ENCODE assay signal across 11 mouse cellular contexts in the genomic region with DNA sequence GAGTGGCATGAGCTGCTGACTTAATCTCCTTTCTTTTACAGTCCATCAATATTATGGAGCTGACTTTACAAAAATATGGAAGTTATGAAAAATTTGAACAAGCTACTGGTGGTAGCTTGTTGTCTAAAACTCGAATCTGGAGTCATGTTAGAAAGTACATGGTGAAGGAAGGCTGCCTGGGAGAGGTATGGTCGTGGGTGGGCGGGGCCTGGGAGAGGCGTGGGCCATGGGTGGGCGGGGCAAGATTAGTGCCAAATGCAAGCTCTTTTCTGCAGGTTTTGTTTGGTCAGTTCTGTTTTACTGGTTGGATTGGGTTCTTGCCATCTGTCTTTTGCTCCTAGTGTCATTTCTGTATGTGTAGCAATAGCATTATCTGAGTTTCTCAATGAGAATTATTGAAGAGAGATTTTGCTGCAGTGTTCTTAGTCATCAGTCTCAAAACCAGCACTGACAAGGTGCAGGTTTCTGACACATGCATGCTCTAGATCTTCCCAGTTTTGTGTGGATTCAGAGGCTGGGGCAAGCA. TPM values are rescaled to one million over a fixed set of nuclear protein-coding genes. Genes with fewer than 3 reads are reported as not detected.
DNase-seq lines count a peak whose midpoint lies in the region; ATAC-seq and TF ChIP-seq lines count a peak whose summit lies in the region.
"Had no signal": no experiment of that assay in that cellular context is flagged by ENCODE, and none has a peak within 500 bp of the region (broad histone marks: within the 10 kb centered on the region; RNA-seq: fewer than 3 reads in every experiment).

No protein-coding gene starts in this region.

- WGBS in heart, postnatal 0 days, result 31% methylated on average over 5 of the region's 5 CpGs
- 42% methylated on average over 5 of the region's 5 CpGs for WGBS in heart, adult 2 months

- no peak overlapping the region for H3K9ac ChIP-seq in heart, postnatal 0 days (replicated peaks; ENCODE audit: low read depth, low read length)
- no peak overlapping the region for H3K9ac ChIP-seq in heart, adult 2 months (ENCODE audit: low read depth, low read length)
- peak overlapping the region; percentile 42 for H3K9ac ChIP-seq in MEL (ENCODE audit: control insufficient read depth, low read depth, low read length, poor library complexity, severe bottlenecking)
- H3K9ac ChIP-seq: hindbrain, embryonic 12.5 days had no signal

- no peak for TF ChIP-seq EP300 in heart, postnatal 0 days (IDR thresholded peaks at IDR 0.05; ENCODE audit: low read depth)
- TF ChIP-seq EP300 in heart, adult 2 months (IDR thresholded peaks at IDR 0.05; ENCODE audit: insufficient read depth, low read depth, low read length), result no peak
- 0 out of 4 replicates have a peak, but pooled peaks of 1 of the 2 experiments have one; percentile 28 for TF ChIP-seq EP300 in MEL (IDR thresholded peaks at IDR 0.05; ENCODE audit: low read depth in 1 of 2, low read length in 2 of 2)

- intact Hi-C loops in heart, adult 2 months (cut with DNase I), result no loop called here

- H3K9me3 ChIP-seq in heart, postnatal 0 days (replicated peaks; ENCODE audit: control insufficient read depth, low read length), result no peaks in the 10 kb centered on the region
- H3K9me3 ChIP-seq in MEL (replicated peaks; ENCODE audit: insufficient read depth, low read length), result no peaks in the 10 kb centered on the region
- H3K9me3 ChIP-seq: hindbrain, embryonic 12.5 days had no signal

- no peak for TF ChIP-seq POLR2A in heart, adult 2 months (IDR thresholded peaks at IDR 0.05; ENCODE audit: insufficient read depth, low read depth, low read length)
- TF ChIP-seq POLR2A in MEL (IDR thresholded peaks at IDR 0.05; ENCODE audit: control insufficient read depth in 1 of 2, insufficient read depth in 1 of 2, low read depth in 1 of 2, low read length in 2 of 2, poor library complexity in 1 of 2), result no peak

- no peak for TF ChIP-seq CTCF in heart, postnatal 0 days (IDR thresholded peaks at IDR 0.05; ENCODE audit: low read depth)
- no peak for TF ChIP-seq CTCF in heart, adult 2 months (IDR thresholded peaks at IDR 0.05)
- TF ChIP-seq CTCF in MEL (IDR thresholded peaks at IDR 0.05 in 2 of 3, conservative IDR thresholded peaks at IDR 0.05 in 1 of 3; ENCODE audit: control insufficient read depth in 1 of 3, insufficient read depth in 1 of 3, low read depth in 2 of 3, low read length in 3 of 3, poor library complexity in 1 of 3, severe bottlenecking in 1 of 3), result no peak

- no peak overlapping the region for H3K4me3 ChIP-seq in heart, postnatal 0 days (ENCODE audit: low read depth, low read length)
- no peak overlapping the region for H3K4me3 ChIP-seq in heart, adult 2 months
- peak overlapping the region; percentile 38 to 45 for H3K4me3 ChIP-seq in MEL (ENCODE audit: control insufficient read depth in 1 of 2, insufficient read depth in 1 of 2, low read depth in 2 of 2, low read length in 2 of 2)
- H3K4me3 ChIP-seq: hindbrain, embryonic 12.5 days had no signal

- H3K4me2 ChIP-seq in heart, postnatal 0 days (ENCODE audit: low read depth, low read length), result peak overlapping the region; percentile 28
- H3K4me2 ChIP-seq: hindbrain, embryonic 12.5 days had no signal

- peaks cover 7% of the 10 kb centered on the region; the same call in 1 of the 2 replicates for H3K4me1 ChIP-seq in heart, postnatal 0 days (ENCODE audit: control insufficient read depth, insufficient read depth)
- peaks cover 2% of the 10 kb centered on the region; the same call in 1 of the 2 replicates for H3K4me1 ChIP-seq in heart, adult 2 months (ENCODE audit: control insufficient read depth, insufficient read depth, low read length)
- H3K4me1 ChIP-seq in MEL (ENCODE audit: control insufficient read depth in 1 of 2, insufficient read depth in 2 of 2, low read length in 2 of 2), result peaks cover 23 to 27% of the 10 kb centered on the region in 2 experiments
- H3K4me1 ChIP-seq: hindbrain, embryonic 12.5 days had no signal

- no peak overlapping the region for H3K27ac ChIP-seq in heart, postnatal 0 days (ENCODE audit: low read depth)
- H3K27ac ChIP-seq in heart, adult 2 months, result no peak overlapping the region
- H3K27ac ChIP-seq in MEL (ENCODE audit: control insufficient read depth, low read depth, low read length), result peak overlapping the region; percentile 80
- H3K27ac ChIP-seq: hindbrain, embryonic 12.5 days had no signal

- H3K36me3 ChIP-seq in heart, postnatal 0 days (replicated peaks; ENCODE audit: control insufficient read depth, insufficient read depth, low read length), result no peaks in the 10 kb centered on the region
- no peaks in the 10 kb centered on the region for H3K36me3 ChIP-seq in heart, adult 2 months (ENCODE audit: control insufficient read depth, insufficient read depth, low read length)
- peaks cover 0 to 27% of the 10 kb centered on the region in 2 experiments; a peak in 2 of 4 replicates for H3K36me3 ChIP-seq in MEL (ENCODE audit: control insufficient read depth in 1 of 2, insufficient read depth in 2 of 2, low read length in 2 of 2)
- H3K36me3 ChIP-seq: hindbrain, embryonic 12.5 days had no signal

- TF ChIP-seq RAD21 in MEL (IDR thresholded peaks at IDR 0.05; ENCODE audit: low read depth, low read length), result no peak

- no peak for ATAC-seq in heart, postnatal 0 days (ENCODE audit: insufficient read depth, low read depth)
- ATAC-seq in granulocyte monocyte progenitor cell, adult 5-6 weeks (replicated peaks; ENCODE audit: poor library complexity, severe bottlenecking), result peak; percentile 57
- ATAC-seq in megakaryocyte progenitor cell, adult 5-6 weeks (replicated peaks; ENCODE audit: poor library complexity), result peak; percentile 63

- no peak for DNase-seq in heart, postnatal 0 days (ENCODE audit: low spot score)
- DNase-seq in heart, adult 2 months, result no peak
- DNase-seq in MEL (ENCODE audit: low read depth, low spot score), result peak; percentile 92
- DNase-seq in frontal cortex, adult 2 months (ENCODE audit: extremely low spot score in 1 of 2, low spot score in 1 of 2), result no peak
- DNase-seq in urinary bladder, postnatal 36 days (ENCODE audit: low spot score in 2 of 2), result no peak
- DNase-seq in right cerebral cortex, postnatal 25 days, result no peak

- H3K27me3 ChIP-seq in heart, postnatal 0 days (ENCODE audit: control insufficient read depth, insufficient read depth, low read length), result no peaks in the 10 kb centered on the region
- H3K27me3 ChIP-seq in heart, adult 2 months (ENCODE audit: control insufficient read depth, insufficient read depth, low read length), result no peaks in the 10 kb centered on the region
- no peaks in the 10 kb centered on the region for H3K27me3 ChIP-seq in MEL (ENCODE audit: control insufficient read depth in 1 of 2, insufficient read depth in 2 of 2, low read length in 2 of 2)
- H3K27me3 ChIP-seq: hindbrain, embryonic 12.5 days had no signal

- H3K79me2 ChIP-seq in heart, adult 2 months (replicated peaks; ENCODE audit: control insufficient read depth, insufficient read depth, low read length), result no peaks in the 10 kb centered on the region
- H3K79me2 ChIP-seq in MEL (ENCODE audit: control insufficient read depth, insufficient read depth, low read length, poor library complexity), result no peaks in the 10 kb centered on the region

RNA-seq across cellular contexts. Expression of a gene that starts 19.1 kb away (rescaled TPM):
- 0.69 and 1.6 TPM in 2 replicates for total RNA-seq in heart, postnatal 0 days (2014; rRNA removed; ENCODE audit: low replicate concordance)
- 0.62 and 0.85 TPM in 2 replicates for polyA plus RNA-seq in heart, postnatal 0 days (2015; fragmentation: Nextera tagmentation; extraction: Ambion mirVana)
- total RNA-seq in heart, adult 2 months (2021), result under 1 TPM; 0.29 to 0.50 TPM
- polyA plus RNA-seq in heart, adult 2 months (2012; rRNA removed), result 0.27 and 0.53 TPM in 2 replicates
- total RNA-seq in MEL (2012; rRNA removed), result 4.1 and 4.5 TPM in 2 replicates
- 1 to 10 TPM in 1 of 2 experiments, not detected in 1; 6.9 TPM for polyA plus RNA-seq in MEL (2012; ENCODE audit: insufficient read depth in 1 of 2, insufficient read length in 2 of 2, low read depth in 1 of 2, low replicate concordance in 2 of 2, missing spikeins in 1 of 2)
- 2.1 TPM in 1 of 2 replicates, not detected in the other for total RNA-seq in granulocyte monocyte progenitor cell, adult 5-6 weeks (2014; fragmentation: Nextera tagmentation)
- 2.0 and 2.1 TPM in 2 replicates for total RNA-seq in granulocyte monocyte progenitor cell, adult 5-6 weeks (2017)
- 2.1 and 2.5 TPM in 2 replicates for total RNA-seq in megakaryocyte progenitor cell, adult 5-6 weeks (2015)
- 2.2 and 5.4 TPM in 2 replicates for total RNA-seq in megakaryocyte progenitor cell, adult 5-6 weeks (2017)
- 8.8 TPM in 2 replicates for polyA plus RNA-seq in frontal cortex, adult 2 months (2012; rRNA removed)

RNA-seq across cellular contexts. Expression of a gene that starts 23.7 kb away (rescaled TPM):
- total RNA-seq in heart, postnatal 0 days (2014; rRNA removed; ENCODE audit: low replicate concordance), result not detected in 2 replicates
- not detected in 2 replicates for polyA plus RNA-seq in heart, postnatal 0 days (2015; fragmentation: Nextera tagmentation; extraction: Ambion mirVana)
- not detected for total RNA-seq in heart, adult 2 months (2021)
- polyA plus RNA-seq in heart, adult 2 months (2012; rRNA removed), result not detected in 2 replicates
- not detected in 2 replicates for total RNA-seq in MEL (2012; rRNA removed)
- not detected for polyA plus RNA-seq in MEL (2012; ENCODE audit: insufficient read depth in 1 of 2, insufficient read length in 2 of 2, low read depth in 1 of 2, low replicate concordance in 2 of 2, missing spikeins in 1 of 2)
- not detected in 2 replicates for total RNA-seq in granulocyte monocyte progenitor cell, adult 5-6 weeks (2014; fragmentation: Nextera tagmentation)
- not detected in 2 replicates for total RNA-seq in granulocyte monocyte progenitor cell, adult 5-6 weeks (2017)
- not detected in 2 replicates for total RNA-seq in megakaryocyte progenitor cell, adult 5-6 weeks (2015)
- not detected in 2 replicates for total RNA-seq in megakaryocyte progenitor cell, adult 5-6 weeks (2017)
- polyA plus RNA-seq in frontal cortex, adult 2 months (2012; rRNA removed), result not detected in 2 replicates
- polyA plus RNA-seq: brain, embryonic 14.5 days; hindbrain, embryonic 12.5 days; spleen, adult 2 months had no signal

RNA-seq across cellular contexts. Expression of a gene that starts 39.2 kb away (rescaled TPM):
- total RNA-seq in heart, postnatal 0 days (2014; rRNA removed; ENCODE audit: low replicate concordance), result 41.5 and 47.1 TPM in 2 replicates
- polyA plus RNA-seq in heart, postnatal 0 days (2015; fragmentation: Nextera tagmentation; extraction: Ambion mirVana), result 50.9 and 54.7 TPM in 2 replicates
- total RNA-seq in heart, adult 2 months (2021), result 10 to 100 TPM; 42.6 to 46.1 TPM
- 35.1 and 39.5 TPM in 2 replicates for polyA plus RNA-seq in heart, adult 2 months (2012; rRNA removed)
- total RNA-seq in MEL (2012; rRNA removed), result 334 and 405 TPM in 2 replicates
- 100 to 1,000 TPM; 225 to 417 TPM for polyA plus RNA-seq in MEL (2012; ENCODE audit: insufficient read depth in 1 of 2, insufficient read length in 2 of 2, low read depth in 1 of 2, low replicate concordance in 2 of 2, missing spikeins in 1 of 2)
- total RNA-seq in granulocyte monocyte progenitor cell, adult 5-6 weeks (2014; fragmentation: Nextera tagmentation), result 80.0 and 88.0 TPM in 2 replicates
- 164 and 168 TPM in 2 replicates for total RNA-seq in granulocyte monocyte progenitor cell, adult 5-6 weeks (2017)
- 129 and 142 TPM in 2 replicates for total RNA-seq in megakaryocyte progenitor cell, adult 5-6 weeks (2015)
- total RNA-seq in megakaryocyte progenitor cell, adult 5-6 weeks (2017), result 178 and 208 TPM in 2 replicates
- 57.3 and 73.6 TPM in 2 replicates for polyA plus RNA-seq in frontal cortex, adult 2 months (2012; rRNA removed)

RNA-seq across cellular contexts. Expression of a gene that starts 41.4 kb away (rescaled TPM):
- 35.0 and 50.9 TPM in 2 replicates for total RNA-seq in heart, postnatal 0 days (2014; rRNA removed; ENCODE audit: low replicate concordance)
- 12.8 and 12.9 TPM in 2 replicates for polyA plus RNA-seq in heart, postnatal 0 days (2015; fragmentation: Nextera tagmentation; extraction: Ambion mirVana)
- 1 to 10 TPM; 1.4 to 1.5 TPM for total RNA-seq in heart, adult 2 months (2021)
- polyA plus RNA-seq in heart, adult 2 months (2012; rRNA removed), result 0.43 and 0.82 TPM in 2 replicates
- total RNA-seq in MEL (2012; rRNA removed), result 93.3 and 105 TPM in 2 replicates
- 100 to 1,000 TPM in 1 of 2 experiments, 10 to 100 TPM in 1; 93.3 to 114 TPM for polyA plus RNA-seq in MEL (2012; ENCODE audit: insufficient read depth in 1 of 2, insufficient read length in 2 of 2, low read depth in 1 of 2, low replicate concordance in 2 of 2, missing spikeins in 1 of 2)
- total RNA-seq in granulocyte monocyte progenitor cell, adult 5-6 weeks (2014; fragmentation: Nextera tagmentation), result 40.1 and 40.4 TPM in 2 replicates
- 55.3 and 59.9 TPM in 2 replicates for total RNA-seq in granulocyte monocyte progenitor cell, adult 5-6 weeks (2017)
- total RNA-seq in megakaryocyte progenitor cell, adult 5-6 weeks (2015), result 68.3 and 76.2 TPM in 2 replicates
- total RNA-seq in megakaryocyte progenitor cell, adult 5-6 weeks (2017), result 44.9 and 58.8 TPM in 2 replicates
- polyA plus RNA-seq in frontal cortex, adult 2 months (2012; rRNA removed), result 7.5 and 7.9 TPM in 2 replicates

RNA-seq across cellular contexts. Expression of a gene that starts 45.1 kb away (rescaled TPM):
- total RNA-seq in heart, postnatal 0 days (2014; rRNA removed; ENCODE audit: low replicate concordance), result 17.2 and 18.9 TPM in 2 replicates
- 5.2 and 5.5 TPM in 2 replicates for polyA plus RNA-seq in heart, postnatal 0 days (2015; fragmentation: Nextera tagmentation; extraction: Ambion mirVana)
- total RNA-seq in heart, adult 2 months (2021), result 10 to 100 TPM; 11.9 to 12.4 TPM
- 6.3 and 9.0 TPM in 2 replicates for polyA plus RNA-seq in heart, adult 2 months (2012; rRNA removed)
- 15.1 and 18.5 TPM in 2 replicates for total RNA-seq in MEL (2012; rRNA removed)
- 10 to 100 TPM in 1 of 2 experiments, not detected in 1; 19.5 TPM for polyA plus RNA-seq in MEL (2012; ENCODE audit: insufficient read depth in 1 of 2, insufficient read length in 2 of 2, low read depth in 1 of 2, low replicate concordance in 2 of 2, missing spikeins in 1 of 2)
- total RNA-seq in granulocyte monocyte progenitor cell, adult 5-6 weeks (2014; fragmentation: Nextera tagmentation), result 10.9 and 20.5 TPM in 2 replicates
- total RNA-seq in granulocyte monocyte progenitor cell, adult 5-6 weeks (2017), result 14.8 and 18.4 TPM in 2 replicates
- total RNA-seq in megakaryocyte progenitor cell, adult 5-6 weeks (2015), result 16.9 and 20.8 TPM in 2 replicates
- 18.9 and 21.3 TPM in 2 replicates for total RNA-seq in megakaryocyte progenitor cell, adult 5-6 weeks (2017)
- polyA plus RNA-seq in frontal cortex, adult 2 months (2012; rRNA removed), result 14.0 and 14.3 TPM in 2 replicates

Comparison
In these comparisons a context has a peak if more than half of its experiments do, and no peak if none do; other contexts are left out.
1. H3K4me3 ChIP-seq: peak in MEL (2 of 2); none in heart, postnatal 0 days (single experiment) and heart, adult 2 months (single experiment).